Mouse (Mus musculus) heart, postnatal 0 days (tissue): ENCODE results near the gene Rassf1.

Experiments
- CTCF ChIP-seq: IDR thresholded peaks from 2 replicates; pipeline ENCODE4 v1.5.1; 2016; ENCODE audit warnings: antibody characterized with exemption, control low read depth, low read depth
- EP300 ChIP-seq: IDR thresholded peaks from 2 replicates; pipeline ENCODE4 v1.6.1; 2016; ENCODE audit warnings: antibody characterized with exemption, low read depth

GRCm38 (mm10) chr9:107580501-107581317 is 29.4 kb downstream of the Rassf1 start, which contains the start of gene Hyal3:
- no peak for TF ChIP-seq EP300
- TF ChIP-seq CTCF: no peak
